Mouse (Mus musculus) adrenal gland, adult 8-10 months (tissue): ENCODE results near the gene Rbm14. TPM values are rescaled to one million over a fixed set of nuclear protein-coding genes. Genes with fewer than 3 reads are reported as not detected.
A peak's percentile ranks its signal among the peaks of the same experiment; 100 is the strongest.

Experiments used
- DNase-seq: peaks from one replicate; pipeline ENCODE4 v3.0.0; 2022
- total RNA-seq, 4 experiments: library from RNA; stranded (reverse); gene quantifications; 2 replicates each; pipeline ENCODE4 v1.2.4; 2022

The Rbm14 gene
- 10 to 100 TPM; 43.7 to 64.6 (median 53.9) TPM for total RNA-seq

DNA sequence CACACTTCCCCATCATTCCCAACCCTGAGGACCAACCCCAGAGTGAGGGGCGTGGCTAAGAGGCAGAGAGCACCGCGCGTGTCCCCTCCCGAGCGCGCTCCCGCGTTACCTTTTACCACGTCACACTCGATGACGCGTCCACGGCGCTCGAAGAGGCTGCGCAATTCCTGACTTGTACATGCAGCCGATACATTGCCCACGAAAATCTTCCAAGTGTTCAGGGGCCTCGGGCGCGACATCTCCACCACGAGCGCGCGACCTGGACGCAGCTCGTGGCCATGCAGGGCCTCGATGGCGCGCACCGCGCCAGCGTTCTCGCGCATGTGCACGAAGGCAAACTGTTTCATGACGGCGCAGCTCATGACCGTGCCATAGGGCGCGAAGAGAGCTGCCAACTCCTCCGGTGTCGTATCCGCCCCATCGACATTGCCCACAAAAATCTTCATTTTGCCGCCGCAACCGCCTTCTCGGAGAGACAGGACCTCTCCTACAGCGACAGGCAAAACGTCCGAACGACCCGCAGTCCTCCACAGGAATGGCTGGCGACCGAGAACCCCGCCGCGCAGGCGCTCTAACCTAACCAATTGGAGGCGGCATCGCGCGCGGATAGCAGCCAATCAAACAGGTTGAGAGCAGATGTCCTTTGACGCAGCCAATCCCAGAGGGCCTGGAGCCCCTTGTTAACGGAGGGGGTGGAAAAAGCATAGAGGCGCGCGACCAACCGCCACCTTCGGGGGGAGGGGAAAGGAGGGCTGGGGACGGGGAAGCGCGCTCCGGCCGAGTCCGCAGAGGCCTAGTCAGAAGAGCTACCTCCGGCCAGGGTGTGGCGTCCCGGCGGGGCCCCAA is at the start of gene Rbm14, which contains the start of gene Gm21992:
Gene Rbm14, minus strand, starts transcription at position 572 of the 846 bp plus-strand sequence.
Gene Gm21992, minus strand, starts transcription at position 550 of the 846 bp plus-strand sequence.
- DNase-seq, result peak; percentile 98

GRCm38 (mm10) chr19:4859081-4859480 is 47.6 kb upstream of the Rbm14 start:
- DNase-seq, result no peak

DNA sequence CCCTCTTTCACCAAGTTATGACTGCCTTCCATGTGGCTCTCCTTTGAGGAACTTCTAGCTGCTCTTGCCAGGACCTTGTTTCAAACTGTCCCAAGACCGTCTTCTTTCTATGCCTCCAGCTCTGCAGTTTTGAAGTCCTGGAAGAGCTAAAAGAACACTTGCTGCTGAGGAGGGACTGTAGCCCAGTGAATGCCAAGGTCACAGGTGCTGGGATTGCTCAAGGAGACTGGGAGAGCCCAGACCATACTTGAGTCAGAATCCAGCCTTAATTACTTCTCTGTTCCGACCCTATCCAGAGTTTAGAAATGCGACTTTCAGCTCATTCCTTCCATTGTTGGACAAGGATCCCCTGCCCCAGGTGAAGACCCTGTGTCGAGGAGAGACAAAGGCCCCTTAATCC is 44.5 kb upstream of the Rbm14 start:
- DNase-seq, result no peak

DNA sequence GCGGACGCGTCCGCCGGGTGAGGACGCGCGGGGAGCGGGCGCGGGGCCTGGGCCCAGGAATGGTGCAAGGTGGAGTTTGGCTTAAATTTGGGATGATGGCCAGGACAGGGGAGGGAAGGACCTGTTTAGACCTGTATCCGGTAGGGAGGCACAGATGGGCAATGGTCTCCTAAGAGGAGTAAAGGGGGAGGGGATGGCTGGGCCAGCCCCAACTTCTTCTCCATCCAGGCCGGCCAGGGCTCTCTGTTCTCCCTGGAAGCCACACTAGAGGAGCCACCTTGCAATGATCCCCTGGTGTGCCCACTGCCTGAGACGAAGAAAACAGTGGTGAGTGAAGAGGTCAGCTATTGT is 44.0 kb upstream of the Rbm14 start:
- no peak for DNase-seq

- DNase-seq, result peak; percentile 93
These were observed 43.4 kb upstream of the Rbm14 start, which contains the start of gene Ctsf for GRCm38 (mm10) chr19:4854552-4855469. TSS of gene Ctsf (plus strand) at chr19:4855130.

DNA sequence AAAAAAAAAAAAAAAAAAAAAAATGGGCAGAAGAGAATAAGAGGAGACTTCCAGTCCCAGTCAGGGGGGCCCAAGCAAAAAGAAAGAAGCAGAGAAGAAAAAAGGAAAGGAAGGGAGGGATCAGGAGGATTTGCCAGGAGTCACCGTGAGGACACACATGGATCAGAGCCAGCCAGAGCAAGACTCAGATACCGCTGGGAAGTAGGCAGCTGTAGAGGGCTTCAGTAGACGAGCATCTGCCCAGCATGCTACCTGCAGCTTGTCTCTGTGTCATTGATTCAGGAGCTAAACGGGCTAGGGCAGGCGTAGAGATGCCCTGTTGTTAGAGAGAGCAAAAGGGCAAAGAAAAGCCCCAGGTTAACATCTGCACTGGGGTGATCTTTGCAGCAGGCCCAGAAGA is 38.8 kb upstream of the Rbm14 start:
- no peak for DNase-seq

GRCm38 (mm10) chr19:4849800-4850199 is 38.4 kb upstream of the Rbm14 start:
- no peak for DNase-seq

- DNase-seq, result no peak
These were observed 36.1 kb upstream of the Rbm14 start for GRCm38 (mm10) chr19:4847490-4847889.

DNA sequence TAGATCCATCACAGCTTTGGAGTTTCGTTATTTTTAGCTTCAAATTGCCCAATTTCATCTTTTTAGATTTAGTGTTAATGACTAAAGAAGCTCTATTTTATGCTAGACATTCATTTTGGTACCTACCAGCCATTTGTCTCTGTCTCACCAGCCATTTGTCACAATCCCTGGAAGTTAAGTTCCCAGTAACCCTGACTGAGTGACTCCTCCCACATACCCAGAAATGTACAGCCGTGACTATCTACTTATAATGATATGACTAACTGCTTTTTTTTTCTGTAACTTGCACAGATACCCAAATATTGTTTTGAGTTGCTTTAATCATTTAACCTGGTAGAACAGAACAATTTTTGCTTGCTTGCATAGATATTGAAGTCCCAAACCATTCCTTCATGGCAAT is 34.4 kb upstream of the Rbm14 start:
- no peak for DNase-seq

- DNase-seq, result no peak
These were observed 31.2 kb upstream of the Rbm14 start for GRCm38 (mm10) chr19:4842611-4843010.

- DNase-seq, result no peak
These were observed 29.4 kb upstream of the Rbm14 start for GRCm38 (mm10) chr19:4840848-4841247.

DNA sequence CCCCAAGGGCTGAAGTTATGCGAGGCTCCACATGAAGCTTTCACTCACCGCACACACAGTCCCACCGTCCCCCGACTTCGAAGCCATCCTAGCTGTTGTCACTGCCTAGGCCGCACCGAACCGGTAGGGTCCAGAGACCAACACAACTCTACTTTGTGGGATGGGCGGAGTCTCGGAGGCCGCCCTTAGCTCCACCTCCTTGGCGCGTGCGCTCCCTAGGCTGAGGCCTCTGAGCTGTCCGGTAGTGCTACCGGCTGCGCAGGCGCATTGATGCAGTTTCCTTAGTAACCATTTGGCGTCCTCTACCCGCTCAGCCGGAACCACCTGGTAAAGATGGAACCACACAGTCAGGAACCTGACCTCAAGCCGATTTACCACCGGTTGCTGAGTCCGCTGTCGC is 27.7 kb upstream of the Rbm14 start, which contains the start of the genes Ccs and Ccdc87:
Gene Ccs, minus strand, starts transcription at position 184 of the 400 bp plus-strand sequence.
Gene Ccdc87, plus strand, starts transcription at position 218 of the 400 bp plus-strand sequence.
- peak; percentile 96 for DNase-seq

DNA sequence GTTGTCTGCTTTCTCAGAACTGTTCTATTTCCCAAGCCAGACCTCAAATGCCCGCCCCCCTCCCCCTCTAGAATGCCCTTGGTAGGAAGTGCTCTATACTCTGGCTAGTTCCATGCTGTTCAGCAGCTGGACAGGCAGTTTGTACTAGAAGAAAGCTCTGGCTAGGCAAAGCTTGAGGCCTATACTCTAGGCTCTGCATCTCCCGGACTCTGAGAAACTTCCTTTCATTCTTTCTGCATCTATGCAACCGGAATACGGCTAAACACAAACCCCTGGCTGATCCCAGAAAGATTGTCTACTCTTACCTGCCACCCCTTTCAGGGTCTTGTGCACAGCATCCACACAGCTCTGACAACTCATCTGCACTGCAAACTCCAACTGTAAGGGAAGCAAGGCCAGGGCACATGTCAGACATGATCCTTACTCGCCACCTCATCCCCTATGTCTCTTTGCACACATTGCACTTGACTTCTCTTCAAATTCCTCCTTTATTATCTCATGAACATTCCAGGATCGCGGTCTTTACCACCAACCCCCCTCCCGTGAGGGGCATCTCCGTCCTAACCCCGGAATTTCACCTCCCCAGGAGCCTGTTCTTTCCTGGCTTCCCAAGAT is 27.2 kb upstream of the Rbm14 start:
- DNase-seq, result no peak

GRCm38 (mm10) chr19:4837049-4837448 is 25.6 kb upstream of the Rbm14 start:
- no peak for DNase-seq

DNA sequence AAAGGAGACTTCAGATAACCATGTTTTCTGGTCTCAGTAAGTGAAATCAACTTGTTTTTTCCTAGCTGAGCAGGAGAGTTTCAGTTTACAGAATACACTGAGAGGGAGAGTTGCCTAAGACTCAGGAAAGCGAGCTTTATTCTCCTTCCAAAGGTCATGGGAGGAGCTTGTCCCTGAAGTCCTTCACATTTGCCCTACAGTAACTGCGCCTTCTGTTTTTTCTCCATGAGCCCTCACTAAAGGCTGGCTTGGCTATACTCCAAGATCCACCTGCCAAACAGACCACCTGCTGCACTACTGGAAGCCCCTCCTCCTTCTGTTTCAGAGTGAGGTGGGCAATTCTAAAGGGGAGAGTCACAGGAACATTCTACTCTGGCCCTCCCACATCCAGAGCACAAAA is 24.7 kb upstream of the Rbm14 start:
- no peak for DNase-seq

- DNase-seq, result peak; percentile 58
These were observed 22.5 kb upstream of the Rbm14 start for GRCm38 (mm10) chr19:4833977-4834376.

- DNase-seq, result peak; percentile 54
These were observed 17.7 kb upstream of the Rbm14 start for GRCm38 (mm10) chr19:4829156-4829555.

DNA sequence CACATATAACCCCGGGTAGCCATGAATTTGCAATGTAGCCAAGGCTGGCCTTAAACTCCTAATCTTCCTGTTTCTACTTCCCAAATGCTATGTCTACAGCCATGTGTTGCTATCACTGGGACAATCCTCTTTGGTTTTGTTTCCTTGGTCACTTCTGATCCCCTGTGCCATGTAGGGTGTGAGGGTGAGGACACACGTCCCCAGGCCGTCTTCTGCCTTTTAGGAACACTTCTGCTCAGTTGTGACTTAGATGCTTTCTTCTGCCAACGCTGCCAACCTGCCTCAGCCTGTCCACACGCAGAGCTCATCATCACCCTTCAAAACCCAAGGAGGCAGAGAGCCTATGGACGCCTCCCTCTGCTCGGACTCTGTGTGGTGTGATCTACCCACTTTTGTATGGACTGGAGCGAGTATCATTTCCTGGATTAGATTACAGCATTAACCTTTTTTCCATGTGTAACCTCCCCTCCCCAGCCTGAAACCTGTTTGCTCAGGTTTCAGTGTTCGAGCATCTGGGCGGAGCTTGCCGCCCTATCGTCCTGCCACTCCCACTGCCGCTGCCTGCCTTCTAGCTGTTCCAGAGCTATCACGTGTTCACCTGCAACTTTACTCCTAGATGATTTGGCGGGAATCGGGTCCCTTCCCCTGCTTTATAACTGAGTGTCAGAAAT is 17.1 kb upstream of the Rbm14 start:
- no peak for DNase-seq

DNA sequence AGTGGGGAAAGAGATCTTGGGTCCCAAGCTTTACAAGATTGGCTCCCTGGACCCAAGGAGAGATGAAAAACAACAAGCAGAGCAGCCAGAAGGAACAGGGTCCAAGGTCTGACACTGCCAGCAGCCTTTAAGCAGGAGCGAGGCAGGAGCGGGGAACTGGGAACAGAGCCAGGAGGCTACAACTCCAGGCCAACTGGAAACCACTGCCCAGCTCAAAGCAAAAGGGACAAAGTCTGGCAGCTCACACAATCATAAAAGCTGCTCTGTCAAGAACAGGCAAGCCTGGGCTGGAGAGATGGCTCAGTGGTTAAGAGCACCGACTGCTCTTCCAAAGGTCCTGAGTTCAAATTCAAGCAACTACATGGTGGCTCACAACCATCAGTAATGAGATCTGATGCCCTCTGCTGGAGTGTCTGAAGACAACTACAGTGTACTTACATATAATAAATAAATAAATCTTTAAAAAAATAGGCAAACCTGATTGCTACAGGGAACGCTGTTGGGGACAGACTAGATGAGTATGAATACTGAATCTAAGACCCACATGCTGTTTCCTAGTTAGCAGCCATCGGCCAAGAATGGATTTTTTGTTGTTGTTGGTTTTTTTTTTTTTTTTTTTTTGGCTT is 9.4 kb upstream of the Rbm14 start:
- DNase-seq, result peak; percentile 53

- no peak for DNase-seq
These were observed 5.9 kb upstream of the Rbm14 start for GRCm38 (mm10) chr19:4817182-4817835.

DNA sequence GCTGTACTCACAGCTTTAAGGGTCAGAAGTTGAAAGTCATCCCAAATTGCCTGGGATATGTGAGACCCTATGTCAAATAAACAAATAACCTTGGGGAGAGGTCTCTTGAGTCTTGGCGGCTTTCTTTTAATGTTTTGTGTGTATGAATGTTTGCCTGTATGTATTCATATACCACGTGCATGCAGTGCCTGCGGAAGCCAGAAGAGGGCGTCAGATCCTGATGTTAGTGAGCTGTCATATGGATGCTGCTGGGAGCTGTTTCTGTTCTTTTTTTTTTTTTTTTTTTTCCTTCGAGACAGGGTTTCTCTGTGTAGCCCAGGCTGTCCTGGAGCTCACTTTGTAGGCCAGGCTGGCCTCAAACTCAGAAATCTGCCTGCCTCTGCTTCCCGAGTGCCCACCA is 1.6 kb upstream of the Rbm14 start:
- DNase-seq, result no peak
